Mouse (Mus musculus) hindbrain, embryonic 14.5 days (tissue): ENCODE results near the gene Ephb2. TPM values are rescaled to one million over a fixed set of nuclear protein-coding genes. Genes with fewer than 3 reads are reported as not detected.

Experiments
- ATAC-seq: fragments of 200-750 bp; cut with Nextera tagmentation; 2 replicates; pipeline ENCODE4 v1.8.0; 2017; ENCODE audit warnings: moderate number of reproducible peaks, mild to moderate bottlenecking, moderate TSS enrichment, moderate library complexity; ENCODE audit not compliant: low FRiP score
- DNase-seq: peaks from one replicate; pipeline ENCODE4 v3.0.0-alpha.2; 2015; ENCODE audit warnings: low spot score
- H3K27ac ChIP-seq: fragments of 300-500 bp; sonication (generic); 2 replicates; pipeline ENCODE4 v1.5.1; 2014; ENCODE audit warnings: mild to moderate bottlenecking, moderate library complexity
- H3K27me3 ChIP-seq: fragments of 300-500 bp; sonication (generic); 2 replicates; pipeline ENCODE4 v1.6.1; 2014; ENCODE audit warnings: mild to moderate bottlenecking, low read length, mixed read lengths; ENCODE audit not compliant: control insufficient read depth, insufficient read depth
- H3K36me3 ChIP-seq: fragments of 300-500 bp; sonication (generic); replicated peaks from 2 replicates; pipeline ENCODE4 v1.6.1; 2014; ENCODE audit not compliant: control insufficient read depth, insufficient read depth
- H3K4me1 ChIP-seq: fragments of 300-500 bp; sonication (generic); replicated peaks from 2 replicates; pipeline ENCODE4 v1.6.1; 2014; ENCODE audit warnings: antibody characterized with exemption, low read length, mixed read lengths; ENCODE audit not compliant: control insufficient read depth, insufficient read depth
- H3K4me2 ChIP-seq: fragments of 300-500 bp; sonication (generic); replicated peaks from 2 replicates; pipeline ENCODE4 v1.6.1; 2014; ENCODE audit warnings: mild to moderate bottlenecking, moderate library complexity
- H3K4me3 ChIP-seq: fragments of 300-500 bp; sonication (generic); replicated peaks from 2 replicates; pipeline ENCODE4 v1.5.1; 2014; ENCODE audit warnings: mild to moderate bottlenecking, low read length
- H3K9ac ChIP-seq: fragments of 300-500 bp; sonication (generic); 2 replicates; pipeline ENCODE4 v1.6.1; 2014
- H3K9me3 ChIP-seq: fragments of 300-500 bp; sonication (generic); 2 replicates; pipeline ENCODE4 v1.6.1; 2016; ENCODE audit warnings: low read length; ENCODE audit not compliant: control insufficient read depth
- WGBS: fragments of 180-500 bp; shearing (Covaris S2); extraction: QIAGEN DNeasy Blood & Tissue Kit; methylation state at CpG from one replicate; pipeline ENCODE4 v1.1.7; 2014; 5-methylcytosine and 5-hydroxymethylcytosine counted together
- polyA plus RNA-seq: library from polyadenylated mRNA; unstranded; fragments of >200 nt; fragmentation: Nextera tagmentation; extraction: Ambion mirVana; gene quantifications from 2 replicates; pipeline ENCODE4 v1.2.1, GENCODE M21; 2014

The Ephb2 gene
- polyA plus RNA-seq, 1 experiment from 2014 or later = 28.1 TPM

DNA sequence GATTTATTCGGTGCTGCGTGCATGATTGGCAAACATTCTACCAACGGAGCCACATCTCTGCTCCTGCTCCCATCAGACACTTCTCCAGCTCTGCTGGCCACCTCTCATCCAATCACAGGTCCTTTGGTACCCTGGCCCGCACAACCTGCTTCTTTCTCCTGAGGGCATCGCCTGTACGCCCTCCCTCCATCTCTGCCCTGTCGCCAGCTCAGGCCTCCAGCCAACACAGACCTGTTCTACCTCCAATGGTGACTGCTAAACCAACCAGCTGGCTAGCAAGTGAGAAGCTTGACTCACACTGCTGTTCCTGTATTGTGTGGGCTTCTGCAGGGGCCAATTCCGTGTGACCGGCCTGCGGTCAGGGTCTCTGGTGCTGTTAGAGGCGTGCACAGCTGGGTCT is 134.6 kb downstream of the Ephb2 start:
- no peak overlapping the region for H3K27ac ChIP-seq
- DNase-seq (no peak), ATAC-seq (no peak)
- no peak overlapping the region for H3K9ac ChIP-seq
- H3K9me3 ChIP-seq = no peaks in the 10 kb centered on the region
- peaks cover 18% of the 10 kb centered on the region for H3K4me1 ChIP-seq
- no peaks in the 10 kb centered on the region for H3K36me3 ChIP-seq
- no peak overlapping the region for H3K4me2 ChIP-seq
- no peaks in the 10 kb centered on the region for H3K27me3 ChIP-seq
- no peak overlapping the region for H3K4me3 ChIP-seq
- 88% methylated on average over 11 of the region's 11 CpGs for WGBS

DNA sequence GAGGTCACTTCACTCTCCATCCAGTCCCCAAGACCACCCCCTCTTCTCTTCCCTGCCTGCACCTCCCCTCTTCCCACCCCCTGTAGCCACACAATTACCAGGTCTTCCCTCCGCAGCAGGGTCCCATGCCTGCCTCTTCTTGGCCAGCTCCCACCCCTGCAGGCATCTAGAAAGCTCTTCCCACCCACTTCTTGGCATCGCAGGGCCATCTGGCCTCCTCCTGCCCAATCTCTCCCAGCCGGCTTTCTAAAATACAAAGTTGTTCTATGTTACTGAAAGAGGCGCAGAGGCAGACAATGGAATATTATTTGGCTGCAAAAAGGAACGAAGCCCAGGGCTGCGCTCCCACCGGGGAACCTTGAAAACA is 136.7 kb downstream of the Ephb2 start:
- Histone ChIP-seq H3K4me3 (no peak overlapping the region), H3K36me3 (peaks cover 18% of the 10 kb centered on the region), H3K9me3 (no peaks in the 10 kb centered on the region), H3K4me1 (peaks cover 13% of the 10 kb centered on the region), H3K27ac (peak overlapping the region; percentile 32; the same call in 1 of the 2 replicates), H3K9ac (no peak overlapping the region), H3K4me2 (no peak overlapping the region), H3K27me3 (no peaks in the 10 kb centered on the region)
- no peak for DNase-seq
- no peak for ATAC-seq
- WGBS = 57% methylated on average over 7 of the region's 7 CpGs

DNA sequence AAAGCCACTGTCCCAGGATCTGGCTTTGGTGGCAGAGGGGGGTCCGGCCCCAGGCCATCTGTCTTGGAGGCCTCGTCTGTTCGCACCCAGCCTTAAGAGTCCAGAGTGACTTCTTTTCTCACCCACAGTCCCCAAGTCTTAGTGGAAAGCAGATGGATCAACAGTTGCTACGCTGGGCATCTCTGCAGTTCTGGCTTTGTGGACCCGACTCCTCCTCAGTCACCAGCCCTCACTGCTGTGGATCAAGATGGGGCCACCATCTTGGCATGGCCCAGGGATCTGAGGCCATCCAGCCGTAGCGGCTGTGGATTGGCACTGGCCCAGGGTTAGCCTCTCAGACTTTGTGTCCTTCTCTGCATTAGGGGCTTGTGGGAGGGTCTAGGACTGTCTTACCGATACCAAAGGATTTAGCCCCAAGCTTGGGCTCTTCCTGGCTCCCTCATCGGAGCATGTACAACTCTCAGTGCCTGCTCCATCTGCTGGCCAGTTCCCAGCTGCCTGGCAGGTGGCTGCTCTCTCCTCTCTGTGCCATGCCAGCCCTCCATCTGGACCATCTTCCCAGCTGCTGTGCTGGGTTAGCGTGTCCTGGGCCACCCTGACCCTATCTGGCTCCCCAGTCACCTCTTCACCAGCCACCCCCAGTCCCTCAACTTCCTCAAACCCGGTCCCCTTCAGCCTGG is 137.2 kb downstream of the Ephb2 start:
- peaks cover 23% of the 10 kb centered on the region for H3K36me3 ChIP-seq
- H3K4me3 ChIP-seq = no peak overlapping the region
- 61% methylated on average over 11 of the region's 11 CpGs for WGBS
- no peaks in the 10 kb centered on the region for H3K9me3 ChIP-seq
- H3K4me1 ChIP-seq = peaks cover 13% of the 10 kb centered on the region
- no peak overlapping the region for H3K9ac ChIP-seq
- ATAC-seq (peak; percentile 64; the same call in 1 of the 2 replicates), DNase-seq (peak; percentile 60)
- H3K27me3 ChIP-seq = no peaks in the 10 kb centered on the region
- H3K4me2 ChIP-seq = no peak overlapping the region
- peak overlapping the region; percentile 32; the same call in 1 of the 2 replicates for H3K27ac ChIP-seq

DNA sequence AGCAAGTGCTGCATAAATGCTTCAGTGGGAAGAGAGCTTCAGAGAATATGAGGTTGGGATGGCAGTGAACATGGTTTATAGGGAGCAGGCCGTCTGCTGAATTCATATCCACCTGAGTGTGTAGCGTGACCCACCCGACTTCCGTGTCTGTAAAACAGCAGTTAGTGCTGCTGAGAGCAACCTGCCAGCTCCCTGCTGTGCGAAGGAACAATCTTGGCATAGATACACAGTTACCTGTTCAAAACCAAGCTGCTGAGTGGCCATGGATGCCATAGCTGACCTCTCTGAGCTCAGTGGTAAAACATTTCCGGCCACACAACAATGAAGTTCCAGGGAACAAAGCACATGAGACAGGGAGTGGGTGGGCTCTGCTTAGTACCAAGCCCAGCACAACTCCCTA is 138.5 kb downstream of the Ephb2 start:
- Histone ChIP-seq H3K9ac (no peak overlapping the region), H3K36me3 (peaks cover 35% of the 10 kb centered on the region), H3K27me3 (no peaks in the 10 kb centered on the region), H3K9me3 (no peaks in the 10 kb centered on the region), H3K4me2 (no peak overlapping the region), H3K4me3 (no peak overlapping the region), H3K4me1 (peaks cover 7% of the 10 kb centered on the region; the same call in 1 of the 2 replicates), H3K27ac (no peak overlapping the region)
- DNase-seq = no peak
- 84% methylated on average over 6 of the region's 6 CpGs for WGBS
- no peak for ATAC-seq

DNA sequence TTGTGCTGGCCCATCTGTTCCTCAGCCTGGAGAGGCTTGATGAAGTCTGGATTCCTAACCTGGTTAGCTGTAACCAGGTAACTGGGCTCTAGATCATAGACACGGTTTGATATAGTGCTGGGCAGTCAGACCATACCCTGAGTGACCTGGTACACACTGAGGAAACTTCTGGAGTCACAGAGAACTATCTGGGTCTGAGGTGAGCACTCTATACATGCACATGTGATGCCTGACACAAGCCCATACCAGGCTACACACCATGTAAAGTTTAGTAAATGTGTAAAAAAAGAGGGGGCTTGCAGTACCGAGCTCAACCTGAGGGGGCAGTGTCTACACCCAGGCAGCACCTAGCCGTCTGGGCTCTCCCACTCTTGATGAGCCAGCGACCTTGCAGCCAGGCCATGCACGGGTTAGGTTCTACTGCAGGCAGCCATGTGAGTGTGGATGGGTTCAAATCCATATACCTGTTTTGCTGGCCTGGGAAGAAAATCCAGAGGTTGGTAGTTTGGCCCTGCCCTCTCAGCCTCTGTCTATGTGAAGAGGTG is 139.3 kb downstream of the Ephb2 start:
- DNase-seq = peak; percentile 71
- Histone ChIP-seq H3K27ac (no peak overlapping the region), H3K4me3 (no peak overlapping the region), H3K27me3 (no peaks in the 10 kb centered on the region), H3K9me3 (no peaks in the 10 kb centered on the region), H3K4me2 (no peak overlapping the region), H3K36me3 (peaks cover 41% of the 10 kb centered on the region), H3K9ac (no peak overlapping the region), H3K4me1 (peaks cover 6% of the 10 kb centered on the region; the same call in 1 of the 2 replicates)
- ATAC-seq = 0 out of 2 replicates have a peak, but pooled peaks have one; percentile 53
- 27% methylated on average over 5 of the region's 5 CpGs for WGBS

DNA sequence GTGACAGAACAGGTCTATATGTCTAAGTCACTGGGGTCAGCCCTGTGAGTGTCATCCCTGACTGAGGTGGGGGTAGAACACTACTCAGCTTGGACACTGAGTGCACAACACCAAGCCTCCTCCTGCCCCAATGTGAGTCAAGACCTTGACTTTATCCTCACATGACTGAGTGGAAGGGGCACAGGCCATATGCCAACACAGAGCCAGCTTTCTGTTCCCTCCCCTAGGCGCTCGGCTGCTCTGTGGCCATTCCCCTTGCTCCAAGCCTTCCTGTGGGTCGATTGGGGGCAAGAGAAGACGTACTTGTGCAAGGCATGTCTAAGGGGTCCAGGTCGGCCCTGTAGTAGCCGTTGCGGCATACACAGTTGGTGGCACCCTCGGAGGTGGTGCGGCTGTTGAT is 140.1 kb downstream of the Ephb2 start:
- Histone ChIP-seq H3K4me1 (peaks cover under 1% of the 10 kb centered on the region; the same call in 1 of the 2 replicates), H3K4me3 (no peak overlapping the region), H3K36me3 (peaks cover 44% of the 10 kb centered on the region), H3K9ac (no peak overlapping the region), H3K27ac (no peak overlapping the region), H3K9me3 (no peaks in the 10 kb centered on the region), H3K27me3 (no peaks in the 10 kb centered on the region), H3K4me2 (no peak overlapping the region)
- ATAC-seq (no peak), DNase-seq (no peak)
- 94% methylated on average over 9 of the region's 9 CpGs for WGBS

DNA sequence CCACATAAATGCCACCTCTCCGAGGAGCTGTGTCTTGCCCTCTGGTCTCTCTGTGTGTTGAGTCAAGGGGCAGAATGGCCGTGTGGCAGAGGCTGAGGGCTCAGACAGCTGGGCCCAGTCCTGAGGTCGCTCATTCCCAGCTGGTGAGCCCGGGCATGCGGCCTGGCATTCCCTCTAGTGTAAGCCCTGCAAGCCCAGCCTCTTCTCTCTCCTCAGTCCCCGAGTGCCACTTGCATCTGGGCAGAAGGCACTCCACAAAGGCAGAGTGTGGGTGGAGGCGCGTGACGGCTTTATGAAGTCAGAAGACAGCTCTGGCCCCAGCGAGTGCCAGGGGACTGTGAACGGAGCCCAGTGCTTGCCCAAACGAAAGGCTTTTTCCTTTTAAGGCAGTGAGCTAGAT is 145.8 kb downstream of the Ephb2 start:
- H3K27ac ChIP-seq = no peak overlapping the region
- H3K9me3 ChIP-seq = no peaks in the 10 kb centered on the region
- peaks cover 45% of the 10 kb centered on the region for H3K36me3 ChIP-seq
- no peaks in the 10 kb centered on the region for H3K27me3 ChIP-seq
- no peak overlapping the region for H3K9ac ChIP-seq
- 71% methylated on average over 12 of the region's 12 CpGs for WGBS
- H3K4me1 ChIP-seq = no peaks in the 10 kb centered on the region
- DNase-seq (no peak), ATAC-seq (no peak)
- H3K4me3 ChIP-seq = no peak overlapping the region
- no peak overlapping the region for H3K4me2 ChIP-seq

DNA sequence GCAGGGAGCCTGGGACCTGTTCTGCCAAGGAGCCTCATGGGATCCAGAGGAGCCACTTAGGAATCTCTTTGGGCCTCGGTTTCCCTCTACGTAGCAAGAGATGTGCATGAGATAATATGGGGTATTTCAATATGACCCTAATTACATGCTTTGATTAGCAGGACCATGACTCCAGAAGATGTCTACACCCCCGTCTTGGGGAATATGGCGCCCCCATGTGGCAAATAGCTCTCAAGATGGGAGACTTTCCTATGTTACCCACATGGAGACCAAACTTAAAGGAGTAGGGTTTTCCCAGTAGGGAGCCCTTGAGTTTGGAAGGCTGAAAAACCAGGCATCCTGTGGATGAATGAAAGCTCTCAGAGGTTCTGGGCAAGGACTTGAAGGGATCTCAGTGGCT is 147.7 kb downstream of the Ephb2 start:
- H3K4me3 ChIP-seq = no peak overlapping the region
- ATAC-seq (no peak), DNase-seq (no peak)
- peaks cover 33% of the 10 kb centered on the region for H3K36me3 ChIP-seq
- H3K4me1 ChIP-seq = no peaks in the 10 kb centered on the region
- WGBS = 57% methylated on average over 4 of the region's 4 CpGs
- no peak overlapping the region for H3K4me2 ChIP-seq
- no peaks in the 10 kb centered on the region for H3K27me3 ChIP-seq
- no peak overlapping the region for H3K9ac ChIP-seq
- no peaks in the 10 kb centered on the region for H3K9me3 ChIP-seq
- H3K27ac ChIP-seq = no peak overlapping the region

DNA sequence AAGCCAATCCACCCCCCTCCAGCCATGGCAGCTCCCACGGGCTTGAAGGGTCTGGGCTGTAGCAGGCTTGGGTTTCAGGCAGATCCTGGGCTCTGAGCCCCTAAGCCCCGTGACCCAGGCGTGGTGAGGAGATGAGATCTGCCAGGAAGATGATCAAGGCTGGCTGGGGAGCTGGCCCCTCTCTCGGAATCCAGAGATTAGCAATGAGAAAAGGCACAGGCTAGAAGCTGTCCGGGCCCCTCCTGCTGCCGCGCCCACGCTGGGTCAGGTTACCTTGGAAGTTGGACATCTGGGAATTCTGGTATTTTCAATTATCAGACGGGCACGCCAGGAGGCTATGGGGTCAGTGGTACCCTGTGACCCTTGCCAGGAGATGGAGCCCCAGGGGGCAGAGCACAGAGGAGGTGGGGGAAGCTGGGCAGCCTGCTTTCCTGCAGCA is 150.3 kb downstream of the Ephb2 start:
- no peaks in the 10 kb centered on the region for H3K9me3 ChIP-seq
- H3K27me3 ChIP-seq = no peaks in the 10 kb centered on the region
- 0 out of 2 replicates have a peak, but pooled peaks cover 6% of the 10 kb centered on the region for H3K4me1 ChIP-seq
- no peak overlapping the region for H3K4me3 ChIP-seq
- no peak overlapping the region for H3K4me2 ChIP-seq
- ATAC-seq = no peak
- H3K27ac ChIP-seq = no peak overlapping the region
- DNase-seq = no peak
- WGBS = 63% methylated on average over 10 of the region's 10 CpGs
- no peak overlapping the region for H3K9ac ChIP-seq
- peaks cover 19% of the 10 kb centered on the region for H3K36me3 ChIP-seq
